Mouse (Mus musculus) limb, embryonic 12.5 days (tissue): ENCODE measurements around the gene Asb11. TPM values are rescaled to one million over a fixed set of nuclear protein-coding genes. Genes with fewer than 3 reads are reported as not detected.

ENCODE experiments used
- ATAC-seq: fragments of 200-750 bp; cut with Nextera tagmentation; 2 replicates; pipeline ENCODE4 v1.8.0; 2017; ENCODE audit warnings: low read depth, moderate TSS enrichment; ENCODE audit not compliant: insufficient number of reproducible peaks, insufficient read depth, low FRiP score, low TSS enrichment
- H3K27ac ChIP-seq: fragments of 300-500 bp; sonication (generic); 2 replicates; pipeline ENCODE4 v1.5.1; 2016; ENCODE audit warnings: mild to moderate bottlenecking, moderate library complexity
- H3K27me3 ChIP-seq: fragments of 300-500 bp; sonication (generic); 2 replicates; pipeline ENCODE4 v1.6.1; 2016; ENCODE audit warnings: mild to moderate bottlenecking, moderate library complexity
- H3K36me3 ChIP-seq: fragments of 300-500 bp; sonication (generic); 2 replicates; pipeline ENCODE4 v1.6.1; 2016; ENCODE audit warnings: mild to moderate bottlenecking, moderate library complexity
- H3K4me1 ChIP-seq: fragments of 300-500 bp; sonication (generic); replicated peaks from 2 replicates; pipeline ENCODE4 v1.6.1; 2016
- H3K4me2 ChIP-seq: fragments of 300-500 bp; sonication (generic); 2 replicates; pipeline ENCODE4 v1.6.1; 2016; ENCODE audit warnings: mild to moderate bottlenecking, moderate library complexity
- H3K4me3 ChIP-seq: fragments of 300-500 bp; sonication (generic); replicated peaks from 2 replicates; pipeline ENCODE4 v1.5.1; 2016; ENCODE audit warnings: mild to moderate bottlenecking
- H3K9ac ChIP-seq: fragments of 300-500 bp; sonication (generic); replicated peaks from 2 replicates; pipeline ENCODE4 v1.6.1; 2016; ENCODE audit warnings: mild to moderate bottlenecking, moderate library complexity
- H3K9me3 ChIP-seq: fragments of 300-500 bp; sonication (generic); 2 replicates; pipeline ENCODE4 v1.6.1; 2016; ENCODE audit warnings: mild to moderate bottlenecking, moderate library complexity
- WGBS: fragments of 180-500 bp; shearing (Covaris S2); methylation state at CpG from one replicate; pipeline ENCODE4 v1.1.7; 2016; 5-methylcytosine and 5-hydroxymethylcytosine counted together
- polyA plus RNA-seq: library from polyadenylated mRNA; unstranded; fragments of >200 nt; fragmentation: Nextera tagmentation; extraction: Ambion mirVana; gene quantifications from 2 replicates; pipeline ENCODE4 v1.2.1, GENCODE M21; 2016

Gene Asb11
- polyA plus RNA-seq, 1 experiment from 2014 or later: not detected

DNA sequence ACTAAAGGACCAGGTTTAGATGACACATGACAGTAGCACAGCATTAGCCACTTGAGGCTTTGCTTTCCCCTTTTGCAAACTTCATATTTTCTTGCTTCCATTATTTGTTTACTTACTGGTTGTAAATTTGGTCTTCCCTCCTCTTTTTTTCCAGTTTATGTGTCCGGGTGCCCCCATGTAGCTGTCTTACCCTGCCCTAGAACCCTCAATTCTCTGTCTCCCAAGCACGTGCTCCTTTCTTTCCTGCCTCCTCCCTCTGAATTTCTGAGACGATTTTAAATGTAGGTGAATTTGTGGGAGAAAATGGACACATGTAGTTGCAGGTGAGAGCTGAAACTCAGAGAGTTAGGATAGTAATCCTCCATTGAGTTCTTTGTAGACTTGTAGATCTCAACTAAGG is 16.3 kb upstream of the Asb11 start:
- WGBS: 60% methylated on average over 3 of the region's 3 CpGs
- no peak overlapping the region for H3K27ac ChIP-seq
- peak overlapping the region; percentile 57 for H3K4me2 ChIP-seq
- peaks cover 15% of the 10 kb centered on the region; the same call in 1 of the 2 replicates for H3K36me3 ChIP-seq
- H3K9me3 ChIP-seq: no peaks in the 10 kb centered on the region
- H3K4me3 ChIP-seq: peak overlapping the region; percentile 54
- peak overlapping the region; percentile 65 for H3K9ac ChIP-seq
- ATAC-seq: no peak
- peaks cover 26% of the 10 kb centered on the region for H3K27me3 ChIP-seq
- peaks cover 7% of the 10 kb centered on the region for H3K4me1 ChIP-seq

GRCm38 (mm10) chrX:164424821-164425220 is 12.0 kb upstream of the Asb11 start:
- 84% methylated on average over 1 of the region's 1 CpGs for WGBS
- no peak overlapping the region for H3K4me2 ChIP-seq

DNA sequence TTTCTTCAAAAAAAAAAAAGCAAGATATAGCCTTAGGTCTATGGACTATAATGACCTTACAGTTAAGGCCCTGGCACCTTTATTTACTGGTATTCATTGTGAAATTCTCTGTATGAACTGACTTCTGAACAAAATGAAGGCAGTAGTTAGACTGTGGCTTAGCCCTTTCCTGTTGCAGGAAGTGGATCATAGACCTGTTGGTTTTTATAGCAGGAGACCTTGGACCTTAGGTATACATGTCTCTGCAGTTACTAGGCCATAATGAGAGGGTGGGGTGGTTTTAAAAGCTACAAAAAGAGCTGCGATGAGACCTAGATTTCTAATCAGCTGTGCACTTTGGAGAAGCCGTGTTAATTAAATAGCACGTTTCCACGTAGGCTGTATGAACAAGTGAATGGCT is 9.5 kb upstream of the Asb11 start:
- H3K36me3 ChIP-seq: peaks cover 28% of the 10 kb centered on the region
- no peaks in the 10 kb centered on the region for H3K9me3 ChIP-seq
- WGBS: 72% methylated on average over 4 of the region's 4 CpGs
- no peak for ATAC-seq
- H3K4me2 ChIP-seq: no peak overlapping the region
- no peak overlapping the region for H3K9ac ChIP-seq
- H3K27ac ChIP-seq: no peak overlapping the region
- H3K4me1 ChIP-seq: no peaks in the 10 kb centered on the region
- no peak overlapping the region for H3K4me3 ChIP-seq
- peaks cover 20% of the 10 kb centered on the region for H3K27me3 ChIP-seq

More at GRCm38 (mm10) chrX:164424821-164425220, 12.0 kb upstream of the Asb11 start:
- Histone ChIP-seq H3K36me3 (peaks cover 15% of the 10 kb centered on the region; the same call in 1 of the 2 replicates), H3K4me3 (no peak overlapping the region), H3K4me1 (peaks cover 7% of the 10 kb centered on the region), H3K9ac (no peak overlapping the region), H3K9me3 (no peaks in the 10 kb centered on the region), H3K27ac (no peak overlapping the region), H3K27me3 (peaks cover 20% of the 10 kb centered on the region)
- ATAC-seq: no peak

DNA sequence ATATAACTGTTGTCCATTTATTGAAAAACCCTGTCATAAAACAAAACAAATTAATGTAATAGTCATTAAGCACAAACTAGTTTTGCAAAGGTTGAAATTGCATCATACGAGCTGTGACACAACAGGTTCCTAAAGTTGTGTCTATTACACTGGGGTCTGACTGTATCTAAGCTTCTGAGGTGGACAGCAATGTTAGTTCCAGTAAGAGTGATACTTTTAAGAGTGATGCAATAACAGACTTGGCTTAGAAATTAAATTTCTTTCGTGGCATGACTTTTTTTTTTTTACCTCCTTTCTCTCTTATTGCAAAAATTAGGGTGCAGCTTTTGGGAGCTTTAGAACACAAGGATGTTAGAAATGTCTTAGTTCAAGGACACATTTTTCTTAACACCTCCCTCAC is 8.6 kb upstream of the Asb11 start:
- no peak for ATAC-seq
- peaks cover 25% of the 10 kb centered on the region for H3K36me3 ChIP-seq
- H3K4me3 ChIP-seq: no peak overlapping the region
- 95% methylated on average over 2 of the region's 2 CpGs for WGBS
- no peaks in the 10 kb centered on the region for H3K9me3 ChIP-seq
- peaks cover 17% of the 10 kb centered on the region for H3K27me3 ChIP-seq
- H3K9ac ChIP-seq: no peak overlapping the region
- no peaks in the 10 kb centered on the region for H3K4me1 ChIP-seq
- H3K27ac ChIP-seq: no peak overlapping the region
- no peak overlapping the region for H3K4me2 ChIP-seq

- no peak for ATAC-seq
- Histone ChIP-seq H3K27me3 (peaks cover 14% of the 10 kb centered on the region), H3K4me1 (no peaks in the 10 kb centered on the region), H3K9ac (no peak overlapping the region), H3K36me3 (peaks cover 20% of the 10 kb centered on the region), H3K4me2 (no peak overlapping the region), H3K27ac (no peak overlapping the region), H3K4me3 (no peak overlapping the region), H3K9me3 (no peaks in the 10 kb centered on the region)
- WGBS: 89% methylated on average over 6 of the region's 6 CpGs
Measured at GRCm38 (mm10) chrX:164430621-164431020, 6.2 kb upstream of the Asb11 start.

- no peak for ATAC-seq
- peaks cover 17% of the 10 kb centered on the region for H3K27me3 ChIP-seq
- no peak overlapping the region for H3K9ac ChIP-seq
- H3K9me3 ChIP-seq: no peaks in the 10 kb centered on the region
- no peaks in the 10 kb centered on the region for H3K4me1 ChIP-seq
- H3K27ac ChIP-seq: no peak overlapping the region
- H3K4me3 ChIP-seq: no peak overlapping the region
- no peak overlapping the region for H3K4me2 ChIP-seq
- 91% methylated on average over 2 of the region's 2 CpGs for WGBS
- peaks cover 20% of the 10 kb centered on the region for H3K36me3 ChIP-seq
Measured at GRCm38 (mm10) chrX:164431133-164431532, 5.7 kb upstream of the Asb11 start.

- Histone ChIP-seq H3K4me1 (no peaks in the 10 kb centered on the region), H3K4me2 (no peak overlapping the region), H3K9me3 (no peaks in the 10 kb centered on the region), H3K27me3 (peaks cover 17% of the 10 kb centered on the region), H3K9ac (no peak overlapping the region), H3K27ac (no peak overlapping the region), H3K36me3 (peaks cover 20% of the 10 kb centered on the region), H3K4me3 (no peak overlapping the region)
- 95% methylated on average over 6 of the region's 6 CpGs for WGBS
- no peak for ATAC-seq
Measured at GRCm38 (mm10) chrX:164431541-164431940, 5.3 kb upstream of the Asb11 start.

DNA sequence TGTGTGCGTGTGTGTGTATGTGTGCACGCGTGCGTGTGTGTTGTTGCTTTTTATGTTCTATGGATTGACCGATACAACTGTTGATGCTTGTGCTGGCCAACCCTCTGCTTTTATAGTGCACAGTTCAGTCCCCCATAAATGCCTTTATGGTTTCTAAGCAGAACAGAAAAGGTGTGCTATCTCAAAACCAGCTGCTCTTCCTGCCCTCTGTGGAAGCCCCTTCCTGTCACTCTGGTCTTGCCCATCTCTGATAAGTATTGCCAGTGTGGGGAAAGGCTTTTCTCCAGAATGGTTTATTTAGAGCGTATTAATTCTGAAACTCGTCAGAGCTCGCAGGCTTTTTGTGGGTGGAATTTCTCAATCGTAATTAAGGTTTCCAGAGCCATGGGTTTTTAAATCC is 4.1 kb upstream of the Asb11 start:
- Histone ChIP-seq H3K9ac (no peak overlapping the region), H3K4me2 (no peak overlapping the region), H3K27ac (no peak overlapping the region), H3K4me3 (no peak overlapping the region), H3K4me1 (no peaks in the 10 kb centered on the region), H3K36me3 (peaks cover 20% of the 10 kb centered on the region), H3K27me3 (peaks cover 17% of the 10 kb centered on the region), H3K9me3 (no peaks in the 10 kb centered on the region)
- whole genome bisulfite sequencing: 95% methylated on average over 9 of the region's 9 CpGs
- ATAC-seq: no peak

- 82% methylated on average over 7 of the region's 7 CpGs for WGBS
- peaks cover 28% of the 10 kb centered on the region for H3K27me3 ChIP-seq
Measured at GRCm38 (mm10) chrX:164439462-164439861, 2.7 kb downstream of the Asb11 start.

GRCm38 (mm10) chrX:164440140-164440539 is 3.3 kb downstream of the Asb11 start:
- H3K27ac ChIP-seq: no peak overlapping the region
- 77% methylated on average over 2 of the region's 2 CpGs for WGBS
- peaks cover 26% of the 10 kb centered on the region for H3K27me3 ChIP-seq
- H3K9ac ChIP-seq: no peak overlapping the region
- H3K4me1 ChIP-seq: no peaks in the 10 kb centered on the region
- no peaks in the 10 kb centered on the region for H3K36me3 ChIP-seq
- no peak overlapping the region for H3K4me2 ChIP-seq
- no peak for ATAC-seq
- no peaks in the 10 kb centered on the region for H3K9me3 ChIP-seq
- no peak overlapping the region for H3K4me3 ChIP-seq

More at GRCm38 (mm10) chrX:164439462-164439861, 2.7 kb downstream of the Asb11 start:
- no peak overlapping the region for H3K4me2 ChIP-seq
- no peak overlapping the region for H3K4me3 ChIP-seq
- no peak overlapping the region for H3K27ac ChIP-seq
- ATAC-seq: no peak
- no peaks in the 10 kb centered on the region for H3K4me1 ChIP-seq
- H3K36me3 ChIP-seq: no peaks in the 10 kb centered on the region
- H3K9me3 ChIP-seq: no peaks in the 10 kb centered on the region
- no peak overlapping the region for H3K9ac ChIP-seq

DNA sequence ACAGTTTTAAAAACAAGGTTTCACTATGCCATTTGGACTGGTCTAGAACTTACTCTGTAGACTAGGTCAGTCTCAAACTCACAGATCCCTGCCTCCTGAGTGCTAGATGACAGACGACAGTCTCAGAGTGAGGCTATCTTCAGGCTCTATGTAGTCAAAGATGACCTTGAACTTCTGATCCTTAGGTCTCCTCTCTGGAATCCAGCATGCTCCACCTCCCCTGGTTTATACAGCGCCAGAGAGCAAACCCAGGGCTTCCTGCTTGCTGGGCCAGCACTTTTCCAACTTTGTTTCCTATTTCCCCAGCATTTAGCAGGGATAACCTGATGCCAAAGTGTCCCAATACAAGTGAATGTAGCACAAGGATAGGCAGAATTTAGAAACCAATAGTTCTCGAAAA is 3.9 kb downstream of the Asb11 start:
- 75% methylated on average over 3 of the region's 3 CpGs for WGBS
- H3K4me2 ChIP-seq: no peak overlapping the region
- H3K9ac ChIP-seq: no peak overlapping the region
- no peaks in the 10 kb centered on the region for H3K4me1 ChIP-seq
- no peaks in the 10 kb centered on the region for H3K36me3 ChIP-seq
- peaks cover 26% of the 10 kb centered on the region for H3K27me3 ChIP-seq
- no peak overlapping the region for H3K27ac ChIP-seq
- H3K4me3 ChIP-seq: no peak overlapping the region
- no peaks in the 10 kb centered on the region for H3K9me3 ChIP-seq
- no peak for ATAC-seq

DNA sequence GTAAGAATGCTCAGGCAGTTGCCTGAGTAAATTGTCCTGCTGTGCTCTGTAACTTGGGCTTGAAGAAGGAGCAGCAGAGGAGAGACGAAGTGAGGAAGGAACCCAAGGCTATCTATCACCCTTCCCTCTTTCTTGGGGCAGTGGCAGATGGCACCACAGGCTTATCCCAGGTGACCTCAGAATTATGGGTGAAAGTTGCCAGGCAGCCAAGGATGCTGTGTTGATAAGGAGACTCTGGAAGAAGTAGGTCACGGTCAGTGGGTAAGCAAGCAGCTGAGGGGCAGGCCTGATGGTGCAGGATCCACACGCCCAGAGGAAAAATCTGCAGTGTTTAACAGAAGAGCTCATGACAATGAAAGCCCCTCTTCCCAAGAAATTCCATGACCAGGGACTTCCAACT is 4.5 kb downstream of the Asb11 start:
- H3K27me3 ChIP-seq: peaks cover 23% of the 10 kb centered on the region
- no peak overlapping the region for H3K4me3 ChIP-seq

More for the DNA sequence above, 4.5 kb downstream of the Asb11 start:
- 82% methylated on average over 3 of the region's 3 CpGs for WGBS
- ATAC-seq: no peak
- no peak overlapping the region for H3K4me2 ChIP-seq
- no peaks in the 10 kb centered on the region for H3K36me3 ChIP-seq
- H3K27ac ChIP-seq: no peak overlapping the region
- no peaks in the 10 kb centered on the region for H3K9me3 ChIP-seq
- no peak overlapping the region for H3K9ac ChIP-seq
- H3K4me1 ChIP-seq: no peaks in the 10 kb centered on the region
